Mouse (Mus musculus): ENCODE measurements around the gene Gas2l2.

DNA sequence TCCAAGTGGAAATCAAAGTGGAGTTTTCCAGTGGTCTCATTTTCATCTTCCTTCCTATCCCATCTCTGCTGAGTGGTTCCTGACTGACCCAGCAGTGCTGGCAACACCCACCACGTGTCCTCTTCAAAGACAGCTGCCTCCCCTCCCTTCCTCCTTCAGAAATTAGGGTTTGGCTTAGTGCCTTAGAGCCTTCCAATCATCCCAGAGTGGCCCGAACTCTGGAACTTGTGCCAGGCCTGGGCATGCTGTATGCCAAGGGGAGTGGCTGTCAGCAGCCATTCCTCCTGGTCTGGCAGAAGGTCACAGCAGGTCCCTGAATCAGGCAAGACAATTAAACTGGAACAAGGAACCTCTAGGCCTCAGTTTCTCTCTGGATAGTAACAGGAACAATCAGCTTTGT is 36.7 kb upstream of the Gas2l2 start:
- TF ChIP-seq POLR2A (IDR thresholded peaks at IDR 0.05; ENCODE audit: extremely low read depth, insufficient read depth, low read length) (no peak), CTCF (IDR thresholded peaks at IDR 0.05; ENCODE audit: extremely low read depth, insufficient read depth, low read length) (no peak)

Data from cortical plate, adult 2 months (tissue).